Mouse (Mus musculus): ENCODE measurements around the gene Cpa4. TPM values are rescaled to one million over a fixed set of nuclear protein-coding genes. Genes with fewer than 3 reads are reported as not detected.

The Cpa4 gene
- 1.2 and 1.7 TPM in 2 replicates for polyA plus RNA-seq (2016; fragmentation: Nextera tagmentation; extraction: Ambion mirVana)

GRCm38 (mm10) chr6:30568069-30568468, at the start of gene Cpa4:
Cpa4 (plus strand) TSS chr6:30568369.
- DNase-seq (ENCODE audit: low spot score): no peak
- Histone ChIP-seq H3K27ac (peak within 1 kb of the TSS; percentile 71; the same call in 1 of the 2 replicates), H3K27me3 (ENCODE audit: insufficient read depth, poor library complexity, severe bottlenecking) (no peaks in the 10 kb centered on the region), H3K36me3 (no peaks in the 10 kb centered on the region), H3K4me3 (no peak within 1 kb of the TSS), H3K4me1 (peaks cover 45% of the 10 kb centered on the region), H3K9me3 (no peaks in the 10 kb centered on the region)
- WGBS: 68% methylated on average over 5 of the region's 5 CpGs

GRCm38 (mm10) chr6:30520400-30520799, 47.8 kb upstream of the Cpa4 start:
- Histone ChIP-seq H3K27me3 (ENCODE audit: insufficient read depth, poor library complexity, severe bottlenecking) (no peaks in the 10 kb centered on the region), H3K4me1 (peaks cover 17% of the 10 kb centered on the region), H3K4me3 (no peak overlapping the region), H3K36me3 (no peaks in the 10 kb centered on the region), H3K9me3 (no peaks in the 10 kb centered on the region), H3K27ac (0 out of 2 replicates have a peak overlapping the region, but pooled peaks have one; percentile 59)
- 69% methylated on average over 11 of the region's 11 CpGs for WGBS
- DNase-seq (ENCODE audit: low spot score): no peak

GRCm38 (mm10) chr6:30525456-30526332, 42.5 kb upstream of the Cpa4 start:
- 48% methylated on average over 7 of the region's 7 CpGs for WGBS
- H3K4me1 ChIP-seq: peaks cover 63% of the 10 kb centered on the region
- H3K9me3 ChIP-seq: no peaks in the 10 kb centered on the region
- H3K27ac ChIP-seq: peak overlapping the region; percentile 92
- DNase-seq (ENCODE audit: low spot score): no peak
- H3K36me3 ChIP-seq: no peaks in the 10 kb centered on the region
- no peak overlapping the region for H3K4me3 ChIP-seq
- H3K27me3 ChIP-seq (ENCODE audit: insufficient read depth, poor library complexity, severe bottlenecking): no peaks in the 10 kb centered on the region

GRCm38 (mm10) chr6:30526586-30527515, 41.3 kb upstream of the Cpa4 start:
- 16% methylated on average over 19 of the region's 19 CpGs for WGBS
- DNase-seq (ENCODE audit: low spot score): no peak
- H3K4me1 ChIP-seq: peaks cover 58% of the 10 kb centered on the region
- H3K27me3 ChIP-seq (ENCODE audit: insufficient read depth, poor library complexity, severe bottlenecking): no peaks in the 10 kb centered on the region
- peak overlapping the region; percentile 92 for H3K27ac ChIP-seq
- peak overlapping the region; percentile 31 for H3K4me3 ChIP-seq
- no peaks in the 10 kb centered on the region for H3K36me3 ChIP-seq
- H3K9me3 ChIP-seq: no peaks in the 10 kb centered on the region

GRCm38 (mm10) chr6:30528800-30529199, 39.4 kb upstream of the Cpa4 start:
- peak overlapping the region; percentile 92 for H3K27ac ChIP-seq
- DNase-seq (ENCODE audit: low spot score): peak; percentile 87
- H3K4me3 ChIP-seq: no peak overlapping the region
- H3K27me3 ChIP-seq (ENCODE audit: insufficient read depth, poor library complexity, severe bottlenecking): no peaks in the 10 kb centered on the region
- H3K9me3 ChIP-seq: no peaks in the 10 kb centered on the region
- WGBS: 30% methylated on average over 6 of the region's 6 CpGs
- H3K36me3 ChIP-seq: no peaks in the 10 kb centered on the region
- peaks cover 57% of the 10 kb centered on the region for H3K4me1 ChIP-seq

- no peaks in the 10 kb centered on the region for H3K27me3 ChIP-seq (ENCODE audit: insufficient read depth, poor library complexity, severe bottlenecking)
- no peak overlapping the region for H3K4me3 ChIP-seq
- H3K27ac ChIP-seq: no peak overlapping the region
- no peaks in the 10 kb centered on the region for H3K36me3 ChIP-seq
- 41% methylated on average over 3 of the region's 3 CpGs for WGBS
- peaks cover 20% of the 10 kb centered on the region for H3K4me1 ChIP-seq
- DNase-seq (ENCODE audit: low spot score): no peak
- no peaks in the 10 kb centered on the region for H3K9me3 ChIP-seq
Measured at GRCm38 (mm10) chr6:30535340-30535739, 32.8 kb upstream of the Cpa4 start.

GRCm38 (mm10) chr6:30538240-30538639, 29.9 kb upstream of the Cpa4 start:
- peaks cover 48% of the 10 kb centered on the region for H3K4me1 ChIP-seq
- 47% methylated on average over 10 of the region's 10 CpGs for WGBS
- no peaks in the 10 kb centered on the region for H3K27me3 ChIP-seq (ENCODE audit: insufficient read depth, poor library complexity, severe bottlenecking)
- no peak for DNase-seq (ENCODE audit: low spot score)
- no peak overlapping the region for H3K4me3 ChIP-seq
- no peaks in the 10 kb centered on the region for H3K36me3 ChIP-seq
- peak overlapping the region; percentile 77 for H3K27ac ChIP-seq
- no peaks in the 10 kb centered on the region for H3K9me3 ChIP-seq

GRCm38 (mm10) chr6:30538800-30539199, 29.4 kb upstream of the Cpa4 start:
- H3K9me3 ChIP-seq: no peaks in the 10 kb centered on the region
- H3K4me1 ChIP-seq: peaks cover 54% of the 10 kb centered on the region
- no peak for DNase-seq (ENCODE audit: low spot score)
- no peak overlapping the region for H3K4me3 ChIP-seq
- peak overlapping the region; percentile 77 for H3K27ac ChIP-seq
- WGBS: 72% methylated on average over 5 of the region's 5 CpGs
- H3K27me3 ChIP-seq (ENCODE audit: insufficient read depth, poor library complexity, severe bottlenecking): no peaks in the 10 kb centered on the region
- no peaks in the 10 kb centered on the region for H3K36me3 ChIP-seq

GRCm38 (mm10) chr6:30541009-30541799, 27.0 kb upstream of the Cpa4 start, which contains the start of gene Cpa2:
Cpa2 (plus strand) TSS chr6:30541582.
- Histone ChIP-seq H3K4me3 (peak within 1 kb of the TSS; percentile 16; the same call in 1 of the 2 replicates), H3K4me1 (peaks cover 76% of the 10 kb centered on the region), H3K27ac (peak within 1 kb of the TSS; percentile 88), H3K36me3 (no peaks in the 10 kb centered on the region), H3K27me3 (ENCODE audit: insufficient read depth, poor library complexity, severe bottlenecking) (no peaks in the 10 kb centered on the region), H3K9me3 (no peaks in the 10 kb centered on the region)
- WGBS: 52% methylated on average over 11 of the region's 11 CpGs
- DNase-seq (ENCODE audit: low spot score): no peak

GRCm38 (mm10) chr6:30542277-30542676, 25.9 kb upstream of the Cpa4 start:
- peak overlapping the region; percentile 16; the same call in 1 of the 2 replicates for H3K4me3 ChIP-seq
- peak; percentile 86 for DNase-seq (ENCODE audit: low spot score)
- no peaks in the 10 kb centered on the region for H3K9me3 ChIP-seq
- H3K36me3 ChIP-seq: no peaks in the 10 kb centered on the region
- peak overlapping the region; percentile 88 for H3K27ac ChIP-seq
- H3K4me1 ChIP-seq: peaks cover 84% of the 10 kb centered on the region
- no peaks in the 10 kb centered on the region for H3K27me3 ChIP-seq (ENCODE audit: insufficient read depth, poor library complexity, severe bottlenecking)
- 9% methylated on average over 6 of the region's 6 CpGs for WGBS

- peak overlapping the region; percentile 88 for H3K27ac ChIP-seq
- DNase-seq (ENCODE audit: low spot score): no peak
- no peaks in the 10 kb centered on the region for H3K9me3 ChIP-seq
- no peaks in the 10 kb centered on the region for H3K36me3 ChIP-seq
- peaks cover 84% of the 10 kb centered on the region for H3K4me1 ChIP-seq
- H3K27me3 ChIP-seq (ENCODE audit: insufficient read depth, poor library complexity, severe bottlenecking): no peaks in the 10 kb centered on the region
- H3K4me3 ChIP-seq: no peak overlapping the region
- 19% methylated on average over 12 of the region's 12 CpGs for WGBS
Measured at GRCm38 (mm10) chr6:30543077-30543476, 25.1 kb upstream of the Cpa4 start.

GRCm38 (mm10) chr6:30543851-30544250, 24.3 kb upstream of the Cpa4 start:
- Histone ChIP-seq H3K27ac (peak overlapping the region; percentile 88), H3K9me3 (no peaks in the 10 kb centered on the region), H3K27me3 (ENCODE audit: insufficient read depth, poor library complexity, severe bottlenecking) (no peaks in the 10 kb centered on the region), H3K36me3 (no peaks in the 10 kb centered on the region), H3K4me3 (no peak overlapping the region), H3K4me1 (peaks cover 84% of the 10 kb centered on the region)
- DNase-seq (ENCODE audit: low spot score): no peak
- WGBS: 43% methylated on average over 8 of the region's 8 CpGs
